Mouse (Mus musculus): Measurements from ENCODE around the gene H2-T23. TPM values are rescaled to one million over a fixed set of nuclear protein-coding genes. Genes with fewer than 3 reads are reported as not detected.
"Not testable (repeated sequence)": the region's sequence is repeated elsewhere in the genome, so short reads cannot be mapped to it uniquely, and the experiment has no call there.

H2-T23 gene
- polyA plus RNA-seq (2015; fragmentation: Nextera tagmentation; extraction: Ambion mirVana), result 113 and 120 TPM in 2 replicates

DNA sequence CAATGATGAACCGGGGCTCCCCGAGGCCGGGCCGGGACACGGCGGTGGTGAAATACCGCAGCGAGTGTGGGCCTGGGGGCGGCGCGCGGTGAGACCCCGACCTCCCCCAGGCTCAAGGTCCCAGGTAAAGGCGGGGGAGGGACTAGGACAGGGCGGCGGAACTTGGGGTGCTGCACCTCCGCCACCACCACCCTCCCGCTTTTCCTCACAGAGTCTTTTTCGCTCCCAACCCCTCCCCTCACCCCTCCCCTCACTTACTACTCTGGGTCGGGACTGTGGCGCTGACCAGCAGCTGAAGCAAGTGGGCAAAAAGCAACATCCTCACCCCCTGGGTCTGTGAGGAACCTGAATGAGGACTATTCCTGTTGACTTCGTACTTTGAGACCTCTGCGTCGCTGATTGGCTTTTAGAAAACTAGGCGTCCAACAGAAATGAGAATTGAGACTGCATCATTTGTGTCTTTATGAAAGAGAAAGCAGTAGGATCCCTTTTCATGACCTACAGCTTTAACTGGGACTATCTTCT is at the start of gene H2-T23:
TSS of gene H2-T23 (minus strand) at position 505 of the 525 bp plus-strand sequence.
- H3K36me3 ChIP-seq (replicated peaks; ENCODE audit: insufficient read depth, low read length); H3K9me3 ChIP-seq (ENCODE audit: low read length); H3K27me3 ChIP-seq (ENCODE audit: insufficient read depth, low read length): not testable (repeated sequence)
- DNase-seq, result peak; percentile 76
- H3K27ac ChIP-seq (ENCODE audit: low read depth), result peak within 1 kb of the TSS; percentile 84
- peak; percentile 53 for ATAC-seq
- peak within 1 kb of the TSS; percentile 84 for H3K4me2 ChIP-seq (ENCODE audit: low read depth, low read length)
- WGBS (ENCODE audit: insufficient replicate concordance), result under 1% methylated on average over 24 of the region's 25 CpGs
- peak within 1 kb of the TSS; percentile 76 for H3K4me3 ChIP-seq (ENCODE audit: low read depth, low read length)
- peaks cover 16% of the 10 kb centered on the region for H3K4me1 ChIP-seq (ENCODE audit: insufficient read depth)
- H3K9ac ChIP-seq (replicated peaks), result peak within 1 kb of the TSS; percentile 86

DNA sequence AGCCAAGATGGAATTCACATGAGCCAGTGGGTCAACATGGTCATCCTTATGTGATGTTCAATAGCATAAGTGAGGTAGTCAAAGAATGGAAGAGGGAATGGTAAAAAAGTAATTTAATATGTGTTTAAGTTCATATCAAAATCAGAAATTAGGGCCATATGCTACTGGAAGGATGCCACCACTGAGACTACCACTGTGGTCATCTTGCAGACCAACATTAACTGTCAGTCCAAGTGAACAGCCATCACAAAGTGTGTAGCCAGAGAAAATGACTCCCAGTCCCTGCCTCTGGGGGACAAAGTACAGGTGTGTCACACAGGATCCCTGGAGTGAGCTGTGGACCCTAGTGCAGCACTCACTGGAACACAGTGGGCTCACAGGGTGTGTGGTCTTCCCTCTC is 49.2 kb upstream of the H2-T23 start:
- H3K4me3 ChIP-seq (ENCODE audit: low read depth, low read length); H3K4me2 ChIP-seq (ENCODE audit: low read depth, low read length); ATAC-seq; H3K4me1 ChIP-seq (ENCODE audit: insufficient read depth); H3K9me3 ChIP-seq (ENCODE audit: low read length); H3K9ac ChIP-seq (replicated peaks); DNase-seq; H3K36me3 ChIP-seq (replicated peaks; ENCODE audit: insufficient read depth, low read length); H3K27ac ChIP-seq (ENCODE audit: low read depth): not testable (repeated sequence)
- peaks cover 21% of the 10 kb centered on the region for H3K27me3 ChIP-seq (ENCODE audit: insufficient read depth, low read length)

DNA sequence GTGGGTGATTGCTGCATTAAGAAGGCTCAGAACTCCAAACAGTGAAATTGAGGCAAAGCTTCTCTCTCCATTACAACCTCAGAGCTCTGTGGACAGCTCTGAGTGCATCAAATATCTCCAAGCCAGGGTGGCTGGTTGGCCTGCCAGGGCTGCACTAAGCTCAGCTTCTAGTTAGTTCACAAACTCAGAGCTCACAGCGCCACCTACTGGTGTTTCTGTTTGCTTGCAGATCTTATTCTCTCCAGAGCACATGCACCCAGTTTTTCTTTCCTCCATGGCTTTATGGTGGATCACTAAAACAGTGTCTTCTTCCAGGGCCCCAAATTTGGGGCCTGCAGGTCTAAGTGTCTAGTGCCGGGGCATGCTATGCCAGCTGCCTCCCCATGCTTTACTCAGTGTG is 28.2 kb upstream of the H2-T23 start:
- WGBS (ENCODE audit: insufficient replicate concordance), result 28% methylated on average over 2 of the region's 2 CpGs
- H3K4me1 ChIP-seq (ENCODE audit: insufficient read depth), result no peaks in the 10 kb centered on the region
- H3K9ac ChIP-seq (replicated peaks), result no peak overlapping the region
- no peak overlapping the region for H3K4me2 ChIP-seq (ENCODE audit: low read depth, low read length)
- ATAC-seq (peak; percentile 57), DNase-seq (peak; percentile 85)
- no peak overlapping the region for H3K4me3 ChIP-seq (ENCODE audit: low read depth, low read length)
- H3K27me3 ChIP-seq (ENCODE audit: insufficient read depth, low read length), result no peaks in the 10 kb centered on the region
- no peak overlapping the region for H3K27ac ChIP-seq (ENCODE audit: low read depth)
- H3K36me3 ChIP-seq (replicated peaks; ENCODE audit: insufficient read depth, low read length), result no peaks in the 10 kb centered on the region
- TF ChIP-seq CTCF (IDR thresholded peaks at IDR 0.05; ENCODE audit: low read depth), result peak; percentile 81
- TF ChIP-seq EP300 (IDR thresholded peaks at IDR 0.05; ENCODE audit: low read depth), result no peak
- no peaks in the 10 kb centered on the region for H3K9me3 ChIP-seq (ENCODE audit: low read length)

DNA sequence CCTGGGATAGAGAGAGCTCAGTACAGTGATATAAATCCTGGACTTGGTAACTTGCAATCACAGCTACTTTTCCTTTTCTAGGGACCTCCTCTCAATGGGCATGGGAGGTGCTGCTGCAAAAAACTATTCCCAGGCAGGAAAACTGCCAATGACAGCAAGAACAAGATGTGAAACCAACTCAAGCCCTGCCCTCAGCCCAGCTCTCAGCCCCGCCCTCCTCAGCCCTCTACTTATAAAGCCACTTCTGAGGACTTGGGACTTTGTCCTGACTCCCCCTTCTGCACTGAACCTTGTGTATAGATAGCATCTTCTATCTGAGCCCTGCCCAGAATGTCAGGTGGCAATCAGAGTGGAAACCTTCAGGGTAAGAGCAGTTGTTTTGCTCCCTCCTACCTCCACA is 25.7 kb upstream of the H2-T23 start, which contains the start of gene Gm11127:
TSS of gene Gm11127 (minus strand) at position 10 of the 400 bp plus-strand sequence.
- ATAC-seq; H3K9ac ChIP-seq (replicated peaks); H3K27ac ChIP-seq (ENCODE audit: low read depth); DNase-seq; H3K27me3 ChIP-seq (ENCODE audit: insufficient read depth, low read length); H3K9me3 ChIP-seq (ENCODE audit: low read length); H3K4me3 ChIP-seq (ENCODE audit: low read depth, low read length); H3K4me2 ChIP-seq (ENCODE audit: low read depth, low read length); H3K4me1 ChIP-seq (ENCODE audit: insufficient read depth); H3K36me3 ChIP-seq (replicated peaks; ENCODE audit: insufficient read depth, low read length): not testable (repeated sequence)
- WGBS (ENCODE audit: insufficient replicate concordance), result 38% methylated on average over 1 of the region's 1 CpGs

DNA sequence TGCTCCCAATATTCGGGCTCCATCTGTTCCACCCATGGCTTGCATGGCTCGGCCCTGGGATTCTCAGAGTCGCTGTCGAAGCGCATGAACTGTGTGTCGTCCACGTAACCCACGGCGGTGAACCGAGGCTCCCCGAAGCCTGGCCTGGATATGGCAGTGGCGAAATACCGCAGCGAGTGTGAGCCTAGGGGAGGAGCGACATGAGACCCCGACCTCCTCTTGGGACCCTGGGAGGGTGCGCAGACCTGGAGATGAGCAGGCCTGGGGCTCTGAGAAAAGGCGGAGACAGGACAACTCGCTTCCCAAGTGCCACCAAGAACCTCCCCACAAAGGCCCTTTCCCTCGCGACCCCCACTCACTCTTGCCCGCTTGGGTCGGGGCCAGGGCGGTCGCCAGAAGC is 25.3 kb upstream of the H2-T23 start:
- not testable (repeated sequence) for H3K4me3 ChIP-seq (ENCODE audit: low read depth, low read length); H3K4me2 ChIP-seq (ENCODE audit: low read depth, low read length); H3K4me1 ChIP-seq (ENCODE audit: insufficient read depth); ATAC-seq; DNase-seq; H3K27me3 ChIP-seq (ENCODE audit: insufficient read depth, low read length); H3K9me3 ChIP-seq (ENCODE audit: low read length); H3K9ac ChIP-seq (replicated peaks); H3K27ac ChIP-seq (ENCODE audit: low read depth); H3K36me3 ChIP-seq (replicated peaks; ENCODE audit: insufficient read depth, low read length)
- WGBS (ENCODE audit: insufficient replicate concordance), result 82% methylated on average over 23 of the region's 25 CpGs

DNA sequence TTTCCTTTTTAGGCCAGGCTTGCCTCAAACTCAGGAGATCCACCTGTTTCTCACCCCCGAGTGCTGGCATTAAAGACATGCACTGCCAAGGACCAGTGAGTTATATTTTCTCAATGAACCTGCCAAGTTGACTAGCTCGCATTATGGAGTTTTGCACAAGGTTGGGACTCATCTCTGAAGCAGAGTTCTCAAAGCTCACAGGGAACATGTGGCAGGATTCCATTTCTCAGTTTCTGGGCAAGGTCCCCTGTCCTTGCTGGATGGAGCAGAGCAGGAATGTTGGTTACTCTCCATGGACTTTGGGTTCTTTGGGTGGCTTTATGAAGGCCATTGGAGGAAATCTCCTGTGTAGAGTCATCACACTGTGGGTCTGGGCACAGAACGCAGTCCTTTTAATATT is 10.6 kb upstream of the H2-T23 start:
- Histone ChIP-seq H3K9ac (replicated peaks) (peak overlapping the region; percentile 76), H3K27me3 (ENCODE audit: insufficient read depth, low read length) (no peaks in the 10 kb centered on the region), H3K9me3 (ENCODE audit: low read length) (no peaks in the 10 kb centered on the region), H3K27ac (ENCODE audit: low read depth) (peak overlapping the region; percentile 74), H3K4me3 (ENCODE audit: low read depth, low read length) (peak overlapping the region; percentile 58), H3K4me1 (ENCODE audit: insufficient read depth) (peaks cover 7% of the 10 kb centered on the region), H3K4me2 (ENCODE audit: low read depth, low read length) (peak overlapping the region; percentile 85), H3K36me3 (replicated peaks; ENCODE audit: insufficient read depth, low read length) (no peaks in the 10 kb centered on the region)
- no peak for TF ChIP-seq CTCF (IDR thresholded peaks at IDR 0.05; ENCODE audit: low read depth)
- TF ChIP-seq EP300 (IDR thresholded peaks at IDR 0.05; ENCODE audit: low read depth), result no peak
- ATAC-seq (no peak), DNase-seq (no peak)
- WGBS (ENCODE audit: insufficient replicate concordance), result 72% methylated on average over 3 of the region's 3 CpGs

DNA sequence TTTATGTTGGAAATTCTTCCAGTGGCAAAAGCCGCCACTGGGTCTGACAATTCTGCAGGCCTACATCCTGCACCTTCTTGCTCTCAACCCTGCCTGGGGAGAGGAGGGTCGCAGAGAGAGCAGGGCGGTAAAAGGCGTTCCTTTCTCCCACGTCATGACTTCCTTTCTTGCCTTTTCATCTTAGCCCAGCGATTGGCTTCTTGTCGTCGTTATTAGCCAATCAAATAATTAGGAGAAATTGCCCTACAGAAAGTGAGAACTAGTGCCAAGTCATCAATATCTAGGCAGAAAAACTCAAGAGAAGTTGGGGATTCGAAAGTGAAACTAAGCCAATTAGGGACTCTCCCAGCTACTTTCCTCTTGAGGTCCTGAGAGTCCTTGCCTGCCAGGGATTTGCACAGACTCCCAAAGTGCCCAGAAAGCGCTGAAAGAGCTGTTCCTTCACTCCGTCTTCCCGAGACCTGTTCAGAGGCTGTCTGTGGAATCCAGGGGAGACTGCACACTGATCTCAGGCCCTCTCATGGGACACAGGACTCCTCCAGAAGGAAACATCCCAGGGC is 10.0 kb upstream of the H2-T23 start, which contains the start of the genes H2-T22 and Gm6034:
TSS of gene H2-T22 (minus strand) at position 138 of the 560 bp plus-strand sequence.
TSS of gene Gm6034 (plus strand) at position 352 of the 560 bp plus-strand sequence.
- not testable (repeated sequence) for H3K4me1 ChIP-seq (ENCODE audit: insufficient read depth); H3K9me3 ChIP-seq (ENCODE audit: low read length); H3K27me3 ChIP-seq (ENCODE audit: insufficient read depth, low read length); H3K36me3 ChIP-seq (replicated peaks; ENCODE audit: insufficient read depth, low read length)
- DNase-seq (peak; percentile 69), ATAC-seq (peak; percentile 92)
- Histone ChIP-seq H3K9ac (replicated peaks) (peak within 1 kb of the TSS; percentile 76), H3K27ac (ENCODE audit: low read depth) (peak within 1 kb of the TSS; percentile 74), H3K4me2 (ENCODE audit: low read depth, low read length) (peak within 1 kb of the TSS; percentile 85), H3K4me3 (ENCODE audit: low read depth, low read length) (peak within 1 kb of the TSS; percentile 58)
- under 1% methylated on average over 12 of the region's 12 CpGs for WGBS (ENCODE audit: insufficient replicate concordance)

DNA sequence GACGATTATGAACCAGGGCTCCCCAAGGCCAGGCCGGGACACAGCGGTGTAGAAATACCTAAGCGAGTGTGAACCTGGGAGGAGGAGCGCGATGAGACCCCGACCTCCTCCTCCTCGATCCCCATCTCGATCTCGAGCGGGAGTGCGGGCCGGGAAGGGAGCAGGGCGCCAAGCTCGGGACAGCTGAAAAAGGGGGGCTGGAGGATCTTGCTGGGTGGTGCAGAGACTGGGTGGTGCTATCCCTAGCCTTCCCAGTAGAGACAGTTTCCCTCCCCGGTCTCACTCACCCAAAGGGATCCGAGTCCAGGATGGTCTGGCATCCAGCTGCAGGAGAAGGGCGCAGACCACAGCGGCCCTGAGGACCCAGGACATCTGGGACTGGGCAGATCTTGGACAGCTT is 9.4 kb upstream of the H2-T23 start:
- not testable (repeated sequence) for DNase-seq; H3K9me3 ChIP-seq (ENCODE audit: low read length); H3K36me3 ChIP-seq (replicated peaks; ENCODE audit: insufficient read depth, low read length); H3K4me1 ChIP-seq (ENCODE audit: insufficient read depth); H3K27me3 ChIP-seq (ENCODE audit: insufficient read depth, low read length)
- ATAC-seq, result peak; percentile 66
- Histone ChIP-seq H3K9ac (replicated peaks) (peak overlapping the region; percentile 60), H3K4me2 (ENCODE audit: low read depth, low read length) (peak overlapping the region; percentile 85), H3K4me3 (ENCODE audit: low read depth, low read length) (peak overlapping the region; percentile 58), H3K27ac (ENCODE audit: low read depth) (peak overlapping the region; percentile 52)
- 2% methylated on average over 18 of the region's 19 CpGs for WGBS (ENCODE audit: insufficient replicate concordance)

DNA sequence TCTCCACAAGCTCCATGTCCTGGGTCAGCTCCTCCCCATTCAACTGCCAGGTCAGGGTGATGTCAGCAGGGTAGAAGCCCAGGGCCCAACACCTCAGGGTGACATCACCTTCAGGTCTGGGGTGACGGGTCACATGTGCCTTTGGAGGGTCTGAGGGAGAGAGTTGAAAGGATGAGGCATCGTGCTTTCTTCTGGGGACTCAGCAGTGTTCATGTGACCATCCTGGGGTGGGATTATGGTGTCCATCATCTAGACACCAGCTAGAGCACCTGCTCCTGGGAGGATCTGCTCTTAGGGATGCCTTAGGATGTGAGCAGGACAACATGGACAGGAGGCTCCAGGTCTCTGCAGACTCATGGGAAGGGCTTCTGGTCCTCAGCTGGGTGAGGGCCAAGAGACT is 7.9 kb upstream of the H2-T23 start:
- ATAC-seq; H3K4me2 ChIP-seq (ENCODE audit: low read depth, low read length); H3K36me3 ChIP-seq (replicated peaks; ENCODE audit: insufficient read depth, low read length); H3K9ac ChIP-seq (replicated peaks); DNase-seq; H3K27me3 ChIP-seq (ENCODE audit: insufficient read depth, low read length); H3K27ac ChIP-seq (ENCODE audit: low read depth); H3K4me3 ChIP-seq (ENCODE audit: low read depth, low read length); H3K9me3 ChIP-seq (ENCODE audit: low read length); H3K4me1 ChIP-seq (ENCODE audit: insufficient read depth): not testable (repeated sequence)
- 74% methylated on average over 2 of the region's 2 CpGs for WGBS (ENCODE audit: insufficient replicate concordance)

Measured in liver, postnatal 0 days (tissue).